Mouse (Mus musculus): ENCODE results near the gene Abcb7.
"Not testable (repeated sequence)": the region's sequence is repeated elsewhere in the genome, so short reads cannot be mapped to it uniquely, and the experiment has no call there.

Abcb7 gene

DNA sequence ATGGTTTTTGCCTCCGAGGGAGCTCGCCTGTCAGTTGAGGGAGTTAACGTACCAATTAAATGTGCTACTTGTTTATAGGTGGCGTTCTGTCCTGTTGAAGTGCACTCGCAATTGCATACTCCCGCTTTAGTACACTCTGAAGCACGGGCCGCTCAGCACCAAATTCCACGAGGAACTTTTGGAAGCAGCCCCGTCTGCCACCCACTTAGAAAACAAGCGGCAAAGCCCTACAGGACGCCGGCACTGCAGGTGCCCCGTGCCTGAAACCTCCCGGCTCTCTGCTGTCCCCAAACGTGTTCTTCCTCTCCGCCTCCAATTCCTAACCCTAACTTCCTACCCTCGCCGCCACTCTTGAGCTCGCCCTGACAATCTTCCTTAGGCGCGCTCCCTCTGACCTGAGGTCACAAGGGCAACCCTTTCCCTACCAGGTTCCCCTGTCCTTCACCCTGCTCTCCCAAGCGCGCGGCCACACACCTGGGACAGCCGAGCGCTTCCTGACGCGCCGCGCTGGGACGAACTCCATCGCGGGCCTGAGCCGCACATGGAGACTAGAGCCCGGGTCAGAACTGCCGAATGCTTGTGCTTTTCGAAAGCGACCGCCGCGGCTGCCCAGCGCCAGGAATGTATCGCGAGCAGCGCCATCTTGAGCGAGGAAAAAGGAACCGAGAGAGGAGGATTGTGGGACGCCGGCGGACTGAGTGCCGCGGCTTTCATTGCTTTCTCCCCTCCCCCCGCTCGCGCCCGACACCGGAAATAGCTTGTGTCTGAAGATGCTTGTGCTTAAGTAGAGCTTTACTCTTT lies at the start of gene Abcb7:
Abcb7 (minus strand) TSS at position 674 of the 801 bp plus-strand sequence.
- peak; percentile 88 for DNase-seq (ENCODE audit: low read depth, low spot score)

DNA sequence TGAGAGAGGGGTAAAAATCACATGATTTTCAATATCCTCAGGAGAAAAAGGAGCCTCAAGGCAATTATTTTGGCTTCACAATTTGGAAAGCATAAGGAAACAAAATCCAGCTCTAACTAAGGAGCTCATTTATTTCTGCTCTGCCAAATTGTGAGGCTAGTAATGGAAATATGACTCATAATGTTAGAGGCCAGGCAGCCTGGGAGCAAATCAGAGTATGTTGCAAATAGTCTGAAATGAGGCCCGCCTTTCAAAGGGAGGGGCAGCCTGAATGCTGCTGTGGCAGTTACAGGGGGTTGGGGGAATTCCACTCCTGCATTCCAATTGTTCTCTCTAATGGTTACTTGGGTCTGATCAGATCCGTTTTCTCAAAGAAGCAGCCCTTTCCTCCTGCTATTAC lies 48.1 kb upstream of the Abcb7 start:
- peak; percentile 27 for DNase-seq (ENCODE audit: low read depth, low spot score)

DNA sequence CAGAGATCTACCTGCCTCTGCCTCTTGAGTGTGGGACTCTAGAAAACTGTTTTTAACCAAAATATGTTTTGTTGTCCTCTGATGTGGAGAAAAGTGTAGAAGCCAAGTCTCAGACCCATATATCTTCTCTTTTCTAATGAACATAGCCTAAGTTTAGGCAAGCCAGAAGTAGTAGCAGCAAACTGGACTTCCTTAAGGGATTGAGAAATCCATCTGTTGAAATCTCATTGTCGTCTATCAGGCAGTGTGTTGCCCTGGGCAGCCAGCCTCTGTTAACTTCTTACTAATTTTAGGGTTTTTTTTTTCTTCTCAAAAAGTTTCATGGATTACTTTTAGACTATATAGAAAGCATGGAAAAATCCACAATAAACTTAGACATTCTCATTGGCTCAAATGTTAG lies 38.8 kb upstream of the Abcb7 start:
- DNase-seq (ENCODE audit: low read depth, low spot score), result no peak

DNA sequence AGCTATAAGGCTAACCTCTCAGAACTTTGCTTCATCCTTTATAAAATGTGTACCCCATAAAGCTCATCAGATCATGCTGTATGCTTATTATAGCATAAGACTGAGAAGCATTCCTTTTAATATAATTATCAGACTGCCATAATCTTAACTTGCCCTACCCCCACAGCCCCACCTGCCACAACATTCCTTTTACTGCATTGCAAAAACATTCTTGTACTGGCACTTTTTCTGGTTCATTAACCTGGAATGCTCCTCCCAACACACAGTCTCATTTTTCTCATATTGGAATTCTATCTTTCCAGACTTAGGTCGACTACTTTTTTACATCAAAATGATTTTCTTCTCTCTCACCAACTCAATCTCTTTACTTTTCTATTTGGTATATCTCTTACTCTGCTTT lies 19.8 kb upstream of the Abcb7 start:
- no peak for DNase-seq (ENCODE audit: low read depth, low spot score)

DNA sequence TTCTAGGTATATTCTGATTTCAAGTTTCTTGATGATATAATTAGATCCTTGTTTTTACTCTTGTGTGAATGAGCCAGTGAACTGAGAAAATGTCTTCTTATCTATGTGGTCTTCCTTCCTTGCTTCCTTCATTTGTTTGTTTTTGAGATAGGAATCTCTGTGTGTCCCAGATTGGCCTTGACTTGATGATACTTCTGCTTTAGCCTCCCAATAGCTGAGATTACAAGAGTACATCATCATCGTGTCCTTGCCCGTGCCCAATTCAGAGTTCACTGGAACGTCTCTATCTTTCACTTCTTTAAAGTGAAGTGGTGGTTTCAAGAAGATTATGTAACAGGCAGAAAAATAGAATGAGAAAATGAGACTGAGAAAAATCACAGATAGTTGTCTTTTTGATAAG lies 14.5 kb upstream of the Abcb7 start:
- no peak for DNase-seq (ENCODE audit: low read depth, low spot score)

DNA sequence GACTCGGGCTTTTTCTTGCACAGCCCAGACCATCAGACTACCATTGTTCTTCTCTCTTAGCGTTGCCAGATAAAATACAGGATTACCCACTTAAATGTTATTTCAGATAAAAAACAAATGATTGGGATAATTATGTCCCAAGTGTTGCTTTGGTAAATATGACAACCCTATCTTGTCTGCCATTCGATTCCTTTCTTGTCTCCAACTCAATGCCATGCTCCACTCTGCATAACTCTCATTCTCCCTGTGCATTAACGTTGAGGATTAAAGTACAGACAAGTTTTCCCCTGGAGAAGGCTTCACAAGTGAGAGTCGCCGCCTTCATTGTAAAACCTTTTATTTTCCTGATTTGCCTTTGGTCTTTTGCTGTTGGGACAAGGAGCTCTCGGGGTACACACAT lies 339 bp upstream of the Abcb7 start:
- DNase-seq (ENCODE audit: low read depth, low spot score), result no peak

DNA sequence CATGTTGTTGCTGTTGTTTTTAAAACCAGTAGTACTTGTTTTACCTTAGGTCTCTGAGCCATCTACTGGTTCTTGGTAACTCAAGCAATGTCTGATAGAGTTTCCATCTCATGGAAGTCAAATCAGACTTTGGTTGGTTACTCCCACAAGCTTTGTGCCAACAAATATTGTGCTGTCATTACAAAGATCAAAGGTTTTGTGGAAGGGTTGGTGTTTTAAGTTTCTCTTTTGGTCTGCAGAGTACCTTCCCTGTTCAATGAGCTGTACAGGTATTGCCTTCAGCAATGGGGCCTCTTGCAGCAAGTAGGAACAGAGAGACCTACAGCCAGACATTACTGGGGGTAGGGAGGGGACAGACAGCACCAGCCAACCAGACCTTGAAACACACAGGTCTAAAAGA lies 5.5 kb downstream of the Abcb7 start:
- DNase-seq (ENCODE audit: low read depth, low spot score), result no peak

DNA sequence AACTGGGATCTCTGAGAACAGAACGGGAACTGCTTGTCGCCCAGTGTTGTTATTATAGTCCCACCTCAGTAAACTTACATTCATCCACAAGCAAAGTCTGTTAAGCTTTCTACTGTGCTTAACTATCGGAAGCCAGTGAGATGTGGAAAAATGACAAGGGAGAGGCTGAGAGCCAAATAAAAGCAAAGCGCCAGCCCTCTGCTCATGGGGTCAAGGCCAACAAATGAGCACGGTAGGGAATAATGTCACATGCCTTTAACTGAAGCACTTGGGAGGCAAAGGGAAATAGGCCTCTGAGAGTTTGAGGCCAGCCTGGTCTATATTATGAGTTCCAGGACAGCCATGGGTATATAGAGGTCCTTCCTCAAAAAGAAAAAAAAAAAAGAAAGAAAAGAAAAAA lies 11.2 kb downstream of the Abcb7 start:
- peak; percentile 5 for DNase-seq (ENCODE audit: low read depth, low spot score)

DNA sequence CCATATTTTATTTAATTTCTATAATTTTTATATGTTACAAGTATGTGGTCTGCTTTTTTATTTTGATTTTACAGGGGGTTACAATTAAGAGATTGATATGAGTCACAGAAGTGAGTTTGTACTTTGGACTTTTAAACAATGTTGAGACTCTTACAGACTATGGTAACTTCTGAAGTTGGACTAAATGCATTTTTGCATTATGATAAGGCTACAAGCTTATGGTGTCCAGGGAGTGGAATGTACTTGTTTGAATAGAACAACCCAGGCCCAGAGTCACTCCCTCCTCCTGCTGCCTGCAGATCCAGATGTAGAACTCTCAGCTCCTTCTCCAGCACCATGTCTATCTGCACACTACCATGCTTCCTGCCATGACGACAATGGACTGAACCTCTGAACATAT lies 12.5 kb downstream of the Abcb7 start:
- no peak for DNase-seq (ENCODE audit: low read depth, low spot score)

DNA sequence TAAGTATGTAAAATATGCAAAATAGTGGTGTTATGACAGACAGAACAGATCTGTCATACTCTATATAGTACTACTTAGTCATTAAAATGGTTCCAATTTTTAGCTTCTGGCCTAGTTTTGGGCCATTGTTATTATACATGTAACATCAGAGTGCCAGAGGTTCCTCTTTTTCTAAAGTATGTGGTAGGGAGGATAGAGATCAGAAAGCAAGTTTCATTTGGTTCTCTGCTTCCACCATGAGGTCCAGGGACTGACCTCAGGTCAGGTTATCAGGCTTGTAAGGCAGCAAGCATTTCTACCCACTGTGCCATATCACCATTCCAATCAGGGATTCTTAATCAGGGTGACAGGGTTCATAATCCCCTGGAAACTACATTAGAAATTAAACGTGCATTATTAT lies 16.1 kb downstream of the Abcb7 start:
- no peak for DNase-seq (ENCODE audit: low read depth, low spot score)

DNA sequence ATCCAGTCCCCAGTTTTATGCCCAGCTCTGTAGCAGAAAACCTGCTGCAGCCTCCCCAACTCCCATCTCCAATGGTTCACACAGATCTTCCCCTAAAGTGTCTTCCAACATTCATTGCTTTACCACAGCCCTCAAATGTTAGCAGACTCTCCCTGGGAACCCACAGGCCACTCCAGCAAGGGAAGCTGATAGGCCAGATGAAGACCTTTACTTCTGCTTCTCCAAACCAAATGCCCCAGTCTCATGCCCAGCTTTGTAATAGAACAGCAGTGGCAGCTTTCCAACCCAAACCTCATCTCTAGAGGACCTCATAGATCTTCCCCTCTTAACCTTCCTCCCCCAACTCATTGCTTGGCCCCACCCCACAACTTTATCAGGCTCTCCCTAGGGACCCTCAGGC lies 54.0 kb downstream of the Abcb7 start:
- no peak for DNase-seq (ENCODE audit: low read depth, low spot score)

DNA sequence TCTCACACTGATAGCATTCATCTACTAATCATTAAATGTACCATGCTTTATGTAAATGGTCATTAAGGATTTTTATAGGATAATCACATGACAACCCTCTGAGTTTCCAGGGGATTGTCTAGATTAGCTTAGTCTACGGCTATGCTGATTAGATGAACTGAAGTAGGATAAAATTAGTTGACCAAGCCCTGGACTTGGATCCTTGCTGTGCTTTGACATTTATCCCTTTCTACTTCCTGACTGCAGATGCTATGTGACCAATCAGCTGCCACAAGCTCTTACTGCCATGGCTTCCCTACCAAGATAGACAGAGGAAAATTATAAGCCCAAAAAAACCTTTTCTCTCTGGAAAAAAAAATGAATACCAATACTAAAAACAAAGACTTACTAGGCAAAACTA lies 57.8 kb downstream of the Abcb7 start:
- DNase-seq (ENCODE audit: low read depth, low spot score), result no peak

DNA sequence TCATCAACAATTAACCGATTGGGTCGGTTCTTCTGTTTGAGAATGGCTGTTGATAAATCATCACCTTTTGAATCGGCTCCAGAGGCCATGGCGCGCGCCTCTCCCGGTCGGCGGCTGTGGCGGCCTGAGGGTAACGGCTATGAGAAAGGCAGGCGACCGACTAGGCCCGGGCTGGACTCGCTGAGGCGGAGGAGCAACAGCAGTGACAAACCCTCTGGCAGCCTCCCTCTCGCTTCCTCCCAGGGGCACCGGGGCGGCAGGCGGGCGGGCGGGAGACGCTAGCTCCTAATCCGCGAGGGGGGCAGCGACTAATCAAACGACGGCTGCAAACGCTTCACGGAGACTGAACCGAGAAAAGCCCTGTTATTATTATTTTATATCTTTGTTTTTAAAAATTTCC lies 65.5 kb downstream of the Abcb7 start:
- DNase-seq (ENCODE audit: low read depth, low spot score), result not testable (repeated sequence)

DNA sequence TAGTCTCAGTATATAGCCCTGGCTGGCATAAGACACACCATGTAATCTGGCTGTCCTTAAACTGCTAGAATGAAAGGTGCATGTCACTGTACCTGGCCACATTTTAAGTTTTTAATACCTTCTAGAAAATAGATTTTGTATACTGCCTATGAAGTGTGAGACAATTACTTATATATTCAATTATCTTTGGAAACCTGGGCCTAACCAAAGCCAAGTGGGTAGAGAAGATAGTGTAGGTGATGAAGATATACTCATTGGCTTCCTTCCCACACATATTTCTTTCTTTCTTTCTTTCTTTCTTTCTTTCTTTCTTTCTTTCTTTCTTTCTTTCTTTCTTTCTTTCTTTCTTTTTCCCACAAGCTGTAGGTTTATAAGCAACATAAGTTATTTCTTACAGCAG lies 121.9 kb downstream of the Abcb7 start:
- no peak for DNase-seq (ENCODE audit: low read depth, low spot score)

DNA sequence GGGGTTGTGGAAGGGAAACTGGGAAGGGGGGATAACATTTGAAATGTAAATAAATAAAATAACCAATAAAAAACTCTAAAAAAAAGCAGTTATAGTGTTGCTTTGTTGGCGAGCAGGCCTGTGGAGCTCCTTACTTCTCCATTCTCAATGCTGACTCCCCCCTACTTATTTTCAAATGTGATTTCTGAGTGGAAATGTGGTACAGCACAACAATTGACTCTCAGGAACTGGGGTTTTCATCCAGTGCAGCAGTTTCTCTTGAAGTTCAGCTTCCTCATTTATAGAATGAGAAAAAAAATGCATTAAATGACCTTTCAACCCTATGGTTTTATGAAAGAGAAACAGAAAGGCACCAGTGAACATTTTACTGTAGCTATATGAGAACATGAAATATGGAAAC lies 133.8 kb downstream of the Abcb7 start:
- DNase-seq (ENCODE audit: low read depth, low spot score), result no peak

DNA sequence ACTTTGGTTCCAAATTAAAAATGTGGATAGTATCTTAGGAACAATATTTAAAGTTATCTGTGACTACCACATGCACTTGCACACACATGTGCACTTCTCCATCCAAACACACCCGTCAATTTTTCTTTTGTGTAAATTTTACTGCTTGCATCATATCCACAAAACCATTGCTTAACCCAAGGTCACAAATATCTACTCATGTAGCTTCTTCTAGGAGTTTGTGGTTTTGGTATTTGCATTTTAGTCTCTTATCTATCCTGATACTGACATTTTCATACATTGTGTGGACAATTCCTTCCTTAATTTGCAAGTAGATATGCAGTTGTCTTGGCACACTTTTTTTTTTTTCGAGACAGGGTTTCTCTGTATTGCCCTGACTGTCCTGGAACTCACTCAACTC lies 149.3 kb downstream of the Abcb7 start:
- DNase-seq (ENCODE audit: low read depth, low spot score), result no peak

DNA sequence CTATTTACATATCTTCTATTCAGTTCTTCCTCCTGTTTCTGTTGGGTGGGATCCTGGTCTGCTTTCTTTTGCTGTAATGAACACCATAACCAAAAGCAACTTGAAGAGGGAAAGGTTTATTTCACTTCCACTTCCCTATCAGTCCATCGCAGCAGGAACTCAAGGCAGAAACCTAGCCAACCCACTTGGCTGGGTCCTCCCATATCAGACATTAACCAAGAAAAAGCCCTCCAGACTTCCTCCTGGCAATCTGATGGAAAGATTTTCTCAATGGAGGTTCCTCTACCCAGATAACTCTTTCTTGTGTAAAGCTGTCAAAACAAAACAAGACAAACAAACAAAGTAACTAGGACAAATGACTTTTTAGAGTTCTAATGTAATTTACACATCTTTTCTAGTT lies 151.2 kb downstream of the Abcb7 start:
- no peak for DNase-seq (ENCODE audit: low read depth, low spot score)

DNA sequence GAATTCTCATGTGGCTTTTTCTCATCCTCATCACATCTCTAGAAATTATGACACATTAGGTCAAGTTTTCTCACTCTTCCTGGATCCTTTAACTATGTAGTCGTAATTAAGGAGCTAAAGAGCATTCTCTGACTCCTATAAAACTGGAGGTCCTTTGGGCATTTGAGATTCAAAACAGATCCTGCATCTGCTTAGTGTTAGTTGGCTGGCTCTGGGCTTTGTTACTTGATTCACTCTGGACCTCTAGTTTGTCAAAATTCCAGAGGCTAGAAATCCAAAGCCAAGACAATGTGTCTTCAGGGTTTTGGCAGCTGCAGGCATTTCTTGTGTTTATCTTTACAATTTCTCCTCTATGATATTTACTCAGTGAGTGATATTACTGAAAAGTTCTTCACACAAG lies 157.1 kb downstream of the Abcb7 start:
- no peak for DNase-seq (ENCODE audit: low read depth, low spot score)
